ENCODE assay signal across 8 mouse cellular contexts in the genomic region with DNA sequence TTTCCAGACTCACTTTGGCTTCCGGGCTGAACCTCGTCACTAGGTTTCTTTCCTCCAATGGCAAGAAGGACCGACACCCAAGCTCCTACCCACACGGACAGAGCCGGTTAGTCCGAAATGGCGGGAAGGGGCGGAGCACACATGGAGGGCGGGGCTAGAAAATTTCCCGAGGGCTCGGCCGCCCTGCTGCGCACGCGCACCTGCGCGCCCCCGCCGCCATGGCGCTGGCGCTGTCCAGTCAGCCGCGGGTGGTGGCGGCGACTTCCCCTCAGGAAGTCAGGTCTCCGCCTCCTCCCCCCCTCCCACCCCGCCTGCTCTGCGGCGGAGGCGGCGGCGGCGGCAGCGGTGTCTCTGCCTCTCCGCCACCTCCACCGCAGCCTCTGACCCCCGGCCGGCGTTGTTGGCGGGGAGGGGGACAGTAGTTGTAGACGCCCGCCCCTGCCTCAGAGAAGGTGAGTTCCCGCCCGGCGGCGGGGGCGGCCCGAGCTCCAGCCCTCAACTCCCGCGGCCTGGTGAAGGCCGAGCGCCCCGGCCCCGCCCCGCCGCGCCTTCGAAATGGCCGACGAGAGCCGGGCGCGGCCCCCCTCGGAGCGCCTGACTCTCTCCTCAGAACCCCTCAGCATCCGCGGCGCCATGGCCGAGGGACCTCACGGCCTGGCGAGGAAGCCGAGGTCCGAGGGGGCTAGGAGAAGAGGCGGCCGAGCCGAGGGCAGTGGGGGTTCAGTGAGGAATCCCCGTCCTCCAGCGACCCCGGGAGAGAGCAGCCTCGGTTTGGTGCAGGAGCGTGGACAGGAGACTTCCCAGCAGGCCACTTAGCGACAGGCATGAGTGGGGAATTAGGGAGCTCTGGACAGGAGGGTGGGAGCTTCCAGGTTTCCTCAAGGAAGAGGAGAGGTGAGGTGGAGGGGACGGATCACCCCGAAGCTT. TPM values are rescaled to one million over a fixed set of nuclear protein-coding genes. Genes with fewer than 3 reads are reported as not detected.
A peak's percentile ranks its signal among the peaks of the same experiment; 100 is the strongest.
DNase-seq lines count a peak whose midpoint lies in the region; ATAC-seq lines count a peak whose summit lies in the region.

Gene Krcc1 (plus strand): TSS at position 289 of the 927 bp plus-strand sequence.

- under 1% methylated on average over 82 of the region's 84 CpGs for WGBS in hindbrain, embryonic 16.5 days
- WGBS in macrophage (ENCODE audit: missing documents) = under 1% methylated on average over 76 of the region's 84 CpGs

- H3K4me2 ChIP-seq in hindbrain, embryonic 16.5 days (ENCODE audit: low read length) = peak within 1 kb of the TSS; percentile 72

- H3K9me3 ChIP-seq in hindbrain, embryonic 16.5 days (ENCODE audit: control insufficient read depth, low read length) = no peaks in the 10 kb centered on the region

- DNase-seq in WW6 (ENCODE audit: low read depth, low spot score) = peak; percentile 84
- peak; percentile 83 to 95 for DNase-seq in cerebellum, postnatal 4 days (ENCODE audit: low spot score in 2 of 2)
- DNase-seq in gastrocnemius, adult 18-20 months (ENCODE audit: low spot score) = peak; percentile 98
- peak; percentile 94 to 96 for DNase-seq in left cerebral cortex, adult 18-20 months (ENCODE audit: low spot score in 2 of 2)
- DNase-seq in right cerebral cortex, adult 18-20 months = peak; percentile 97
- peak; percentile 82 for DNase-seq in urinary bladder, postnatal 10 days (ENCODE audit: low spot score)

- ATAC-seq in hindbrain, embryonic 16.5 days = peak; percentile 95

- peak within 1 kb of the TSS; percentile 90 for H3K27ac ChIP-seq in hindbrain, embryonic 16.5 days (ENCODE audit: low read depth, low read length)
- H3K27ac ChIP-seq in macrophage = peak within 1 kb of the TSS; percentile 94

- peaks cover 9% of the 10 kb centered on the region for H3K4me1 ChIP-seq in hindbrain, embryonic 16.5 days (ENCODE audit: control insufficient read depth, insufficient read depth, low read depth, low read length)

- H3K4me3 ChIP-seq in hindbrain, embryonic 16.5 days (ENCODE audit: low read length) = peak within 1 kb of the TSS; percentile 56
- H3K4me3 ChIP-seq in macrophage (ENCODE audit: inconsistent target) = peak within 1 kb of the TSS; percentile 95

- peak within 1 kb of the TSS; percentile 81 for H3K9ac ChIP-seq in hindbrain, embryonic 16.5 days (ENCODE audit: low read depth, low read length)

- H3K27me3 ChIP-seq in hindbrain, embryonic 16.5 days (replicated peaks; ENCODE audit: control insufficient read depth, insufficient read depth, low read length) = no peaks in the 10 kb centered on the region

- H3K36me3 ChIP-seq in hindbrain, embryonic 16.5 days (ENCODE audit: control insufficient read depth, insufficient read depth, low read length) = no peaks in the 10 kb centered on the region
- H3K36me3 ChIP-seq in macrophage (ENCODE audit: inconsistent target) = no peaks in the 10 kb centered on the region

- H3K79me2 ChIP-seq in macrophage (ENCODE audit: inconsistent target) = peaks cover 49% of the 10 kb centered on the region

RNA-seq across cellular contexts. Expression of gene Krcc1, which starts in this region (rescaled TPM):
- 10 to 100 TPM; 26.4 to 36.1 TPM for total RNA-seq in gastrocnemius, adult 18-20 months (2021)
- 19.2 and 20.3 TPM in 2 replicates for polyA plus RNA-seq in hindbrain, embryonic 16.5 days (2015; fragmentation: Nextera tagmentation; extraction: Ambion mirVana)
- total RNA-seq in left cerebral cortex, adult 18-20 months (2021) = 10 to 100 TPM; 14.2 to 15.9 TPM
- 100 to 1,000 TPM in 5 of 26 experiments, 10 to 100 TPM in 21; 20.3 to 134 (median 75.3) TPM for total RNA-seq in macrophage (2018; cell fraction: chromatin; rRNA removed)
- total RNA-seq in macrophage (2018; cell fraction: cytosol; rRNA removed) = 100 to 1,000 TPM in 21 of 26 experiments, 10 to 100 TPM in 5; 82.9 to 143 (median 109) TPM
- total RNA-seq in macrophage (2018; cell fraction: nucleus; rRNA removed) = 100 to 1,000 TPM in 11 of 26 experiments, 10 to 100 TPM in 15; 51.7 to 138 (median 94.1) TPM
- polyA plus RNA-seq in macrophage (2018) = 102 to 223 TPM (median 117 TPM) in 3 replicates

Comparison
In these comparisons a context has a peak if more than half of its experiments do, and no peak if none do; other contexts are left out.
1. Peak in every context shown above with its lines: DNase-seq, ATAC-seq, H3K4me3 ChIP-seq and H3K27ac ChIP-seq.